Mouse (Mus musculus) kidney, adult 2 months (tissue): ENCODE results near the gene Scap. TPM values are rescaled to one million over a fixed set of nuclear protein-coding genes. Genes with fewer than 3 reads are reported as not detected.

Experiments
- DNase-seq: peaks from one replicate; pipeline ENCODE4 v3.0.0; 2021
- H3K27ac ChIP-seq: fragments of 200-500 bp; 2 replicates; pipeline ENCODE4 v1.5.1; 2012; ENCODE audit warnings: low read depth, low read length, control low read depth, inconsistent platforms; ENCODE audit not compliant: insufficient read depth
- H3K27me3 ChIP-seq: fragments of 200-500 bp; replicated peaks from 2 replicates; pipeline ENCODE4 v1.6.1; 2012; ENCODE audit warnings: mild to moderate bottlenecking, moderate library complexity, low read length, inconsistent platforms; ENCODE audit not compliant: control insufficient read depth, insufficient read depth
- H3K36me3 ChIP-seq: fragments of 200-500 bp; 2 replicates; pipeline ENCODE4 v1.6.1; 2012; ENCODE audit warnings: mild to moderate bottlenecking, moderate library complexity, low read length, inconsistent platforms; ENCODE audit not compliant: control insufficient read depth, insufficient read depth
- H3K4me1 ChIP-seq: fragments of 200-500 bp; 2 replicates; pipeline ENCODE4 v1.6.1; 2011; ENCODE audit warnings: low read length; ENCODE audit not compliant: control insufficient read depth, insufficient read depth
- H3K4me3 ChIP-seq: fragments of 200-500 bp; 2 replicates; pipeline ENCODE4 v1.5.1; 2011; ENCODE audit warnings: mild to moderate bottlenecking, low read depth, low read length, control low read depth; ENCODE audit not compliant: insufficient read depth
- CTCF ChIP-seq: fragments of 200-500 bp; conservative IDR thresholded peaks from 2 replicates; pipeline ENCODE4 v1.5.1; 2011; ENCODE audit warnings: low read depth, mild to moderate bottlenecking, control low read depth, low read length, moderate library complexity, mixed read lengths; ENCODE audit not compliant: insufficient read depth, insufficient read length
- POLR2A ChIP-seq: fragments of 200-500 bp; IDR thresholded peaks from one replicate; pipeline ENCODE4 v1.6.1; 2011; ENCODE audit warnings: low read depth, low read length, control low read depth
- WGBS: fragments of 180-500 bp; shearing (Covaris S2); methylation state at CpG from one replicate; pipeline ENCODE4 v1.1.7; 2018; 5-methylcytosine and 5-hydroxymethylcytosine counted together
- polyA plus RNA-seq: library from polyadenylated mRNA; depleted of rRNA; stranded (reverse); fragments of >200 nt; gene quantifications from 2 replicates; pipeline ENCODE4 v1.2.3, GENCODE M21; 2012; rRNA removed

Gene Scap
- polyA plus RNA-seq, result 44.8 and 45.5 TPM in 2 replicates

DNA sequence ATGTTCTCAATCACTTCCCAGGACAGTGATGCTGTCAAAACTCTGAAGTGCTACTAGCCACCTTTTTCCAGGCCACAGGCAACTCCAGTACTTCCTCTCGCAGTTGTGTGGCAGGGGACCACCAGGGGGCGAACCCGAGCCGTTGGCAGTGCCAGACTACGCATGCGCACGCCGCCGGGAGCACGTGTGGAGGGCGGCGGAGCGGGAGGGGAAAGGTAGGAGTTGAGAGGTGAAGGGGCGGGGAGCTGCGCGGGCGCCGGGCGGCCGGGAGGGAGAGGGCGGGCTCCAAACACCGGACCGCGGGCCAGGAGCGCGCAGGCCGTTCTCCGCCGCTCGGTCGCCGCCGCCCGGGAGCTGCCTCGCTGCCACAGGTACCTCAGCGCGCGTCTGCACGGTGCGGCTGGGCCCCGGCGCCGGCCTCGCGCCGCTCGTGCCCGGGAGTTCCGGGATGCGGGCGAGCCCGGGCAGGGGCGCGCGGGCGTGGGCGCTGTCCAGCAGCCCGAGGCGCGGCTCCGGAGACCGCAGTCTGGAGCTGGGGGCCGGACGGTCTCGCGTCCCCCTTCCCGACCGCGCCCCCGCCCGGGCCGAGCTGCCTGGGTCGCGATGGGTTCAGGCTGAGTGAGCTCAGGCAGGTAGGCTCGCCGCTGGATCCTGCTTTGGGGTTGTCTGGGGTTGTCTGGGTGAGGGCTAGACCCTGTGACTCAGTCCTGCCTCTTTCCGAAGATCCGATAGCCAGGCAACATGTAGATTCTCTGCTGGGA lies at the start of gene Scap:
TSS of gene Scap (plus strand) at position 154 of the 761 bp plus-strand sequence.
- H3K27me3 ChIP-seq, result no peaks in the 10 kb centered on the region
- H3K4me3 ChIP-seq, result peak within 1 kb of the TSS; percentile 88
- peak; percentile 96; the same call in 1 of the 2 replicates for TF ChIP-seq CTCF
- TF ChIP-seq POLR2A, result no peak
- H3K36me3 ChIP-seq, result no peaks in the 10 kb centered on the region
- DNase-seq, result peak; percentile 98
- peak within 1 kb of the TSS; percentile 4 for H3K27ac ChIP-seq
- peaks cover 10% of the 10 kb centered on the region; the same call in 1 of the 2 replicates for H3K4me1 ChIP-seq
- WGBS, result under 1% methylated on average over 71 of the region's 78 CpGs

DNA sequence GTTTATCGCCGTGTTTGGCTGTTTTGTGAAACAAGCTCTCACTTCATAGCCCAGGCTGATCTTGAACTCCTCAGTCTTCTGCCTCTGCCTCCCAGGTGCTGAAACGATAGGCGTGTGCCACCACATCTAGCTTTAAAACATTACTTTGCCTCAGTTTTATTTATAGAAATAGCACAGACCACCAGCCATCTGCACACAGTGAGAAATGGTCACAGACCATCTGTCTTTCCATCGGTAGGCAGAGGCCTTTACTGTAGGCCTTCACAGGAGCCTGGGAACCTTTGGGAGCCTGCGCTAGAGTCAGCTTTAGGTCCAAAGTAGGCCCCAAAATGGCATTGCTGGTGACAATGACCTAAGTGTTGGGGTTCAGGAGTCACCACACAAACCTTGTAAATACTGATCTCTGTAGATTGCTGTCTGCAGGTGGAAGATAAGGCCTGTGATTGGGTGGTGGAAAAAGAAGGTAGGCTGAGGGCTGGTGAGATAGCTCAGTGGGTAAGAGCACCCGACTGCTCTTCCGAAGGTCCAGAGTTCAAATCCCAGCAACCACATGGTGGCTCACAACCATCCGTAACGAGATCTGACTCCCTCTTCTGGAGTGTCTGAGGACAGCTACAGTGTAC lies 48.9 kb upstream of the Scap start:
- Histone ChIP-seq H3K27ac (no peak overlapping the region), H3K4me3 (no peak overlapping the region), H3K4me1 (no peaks in the 10 kb centered on the region), H3K36me3 (no peaks in the 10 kb centered on the region), H3K27me3 (no peaks in the 10 kb centered on the region)
- TF ChIP-seq POLR2A (no peak), CTCF (no peak)
- 94% methylated on average over 10 of the region's 10 CpGs for WGBS
- DNase-seq, result no peak

DNA sequence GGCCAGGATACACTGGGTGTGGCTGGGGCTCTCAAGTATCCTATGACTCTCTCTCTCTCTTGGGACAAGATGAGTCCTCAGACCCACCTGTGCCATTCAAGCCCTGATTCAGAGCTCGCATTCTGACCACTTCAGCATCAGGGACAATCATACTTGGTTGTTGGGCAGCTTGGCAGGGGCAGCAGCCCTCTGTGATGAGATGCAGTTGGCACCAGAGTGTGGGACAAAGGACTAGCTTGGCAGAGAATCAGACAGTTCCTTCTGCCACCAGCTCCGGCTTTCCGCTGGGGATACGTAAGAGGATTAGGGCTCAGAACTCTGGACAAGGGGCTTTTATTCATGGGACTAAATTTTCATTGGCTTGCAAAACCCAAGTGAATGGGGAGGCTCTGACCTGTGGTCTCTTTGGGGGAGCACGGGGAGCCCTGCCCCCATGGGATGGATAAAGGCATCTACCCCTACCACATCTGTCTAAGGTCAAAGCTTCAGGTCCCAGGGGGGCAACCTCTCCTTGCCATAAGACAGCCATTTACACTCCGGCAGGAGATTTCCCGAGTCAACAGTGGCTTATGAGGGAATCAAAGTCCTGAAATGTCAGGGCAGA lies 45.7 kb upstream of the Scap start:
- no peak overlapping the region for H3K27ac ChIP-seq
- WGBS, result 80% methylated on average over 7 of the region's 7 CpGs
- no peaks in the 10 kb centered on the region for H3K36me3 ChIP-seq
- no peaks in the 10 kb centered on the region for H3K27me3 ChIP-seq
- TF ChIP-seq POLR2A, result no peak
- no peak for TF ChIP-seq CTCF
- H3K4me3 ChIP-seq, result no peak overlapping the region
- DNase-seq, result no peak
- no peaks in the 10 kb centered on the region for H3K4me1 ChIP-seq

DNA sequence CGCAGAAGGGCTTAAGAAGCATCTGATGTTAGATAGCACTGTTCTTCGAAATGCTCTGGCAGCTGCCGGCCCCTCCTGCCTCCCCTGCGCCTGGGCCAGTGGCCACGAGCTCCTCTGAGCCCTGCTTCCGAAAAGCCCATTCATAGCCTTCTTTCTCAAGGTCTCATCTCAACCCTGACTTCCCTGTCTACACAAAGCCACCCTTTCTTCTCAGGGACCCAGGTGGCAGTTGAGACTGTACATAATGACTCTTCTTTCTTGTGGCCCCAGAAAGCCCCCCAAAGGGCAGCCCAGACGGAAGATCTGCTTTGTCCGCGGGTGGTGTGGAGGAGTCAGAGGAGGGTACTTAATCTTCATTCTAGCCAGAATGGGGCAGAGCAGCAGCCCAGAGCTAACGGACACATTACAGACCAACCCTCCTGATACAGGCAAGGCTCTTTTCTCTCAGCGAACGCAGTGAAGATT lies 39.8 kb upstream of the Scap start:
- Histone ChIP-seq H3K36me3 (no peaks in the 10 kb centered on the region), H3K27ac (no peak overlapping the region), H3K4me3 (no peak overlapping the region), H3K4me1 (no peaks in the 10 kb centered on the region; the same call in 1 of the 2 replicates), H3K27me3 (no peaks in the 10 kb centered on the region)
- 66% methylated on average over 12 of the region's 12 CpGs for WGBS
- no peak for DNase-seq
- TF ChIP-seq POLR2A, result no peak
- no peak for TF ChIP-seq CTCF

DNA sequence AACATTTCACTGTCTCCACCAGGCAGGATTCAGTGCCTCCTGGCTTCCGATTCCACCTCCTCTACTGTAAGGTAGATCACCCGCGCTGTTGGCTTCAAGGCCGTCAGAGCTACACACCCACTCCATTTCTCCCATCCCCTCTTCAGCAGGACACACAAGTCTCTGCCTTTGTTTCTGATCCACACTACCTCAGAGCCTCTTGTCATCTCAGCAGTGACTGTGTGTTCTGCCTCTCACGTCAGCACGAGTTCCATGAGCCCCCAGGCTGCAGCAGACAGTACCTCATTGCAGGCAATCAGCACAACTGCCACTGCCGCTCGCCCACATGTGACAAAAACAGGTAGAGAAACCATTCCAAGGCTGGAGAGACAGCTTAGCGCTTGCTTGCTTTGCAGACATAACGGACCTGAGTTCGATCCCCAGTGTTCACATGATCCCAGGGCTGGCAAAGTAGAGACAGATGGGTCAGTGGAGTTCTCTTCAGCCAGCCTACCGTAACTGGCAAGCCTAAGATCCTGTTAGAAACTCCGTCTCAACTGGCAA lies 39.1 kb upstream of the Scap start:
- H3K4me1 ChIP-seq, result no peaks in the 10 kb centered on the region; the same call in 1 of the 2 replicates
- TF ChIP-seq POLR2A (no peak), CTCF (no peak)
- no peak for DNase-seq
- no peak overlapping the region for H3K27ac ChIP-seq
- H3K4me3 ChIP-seq, result no peak overlapping the region
- H3K36me3 ChIP-seq, result no peaks in the 10 kb centered on the region
- WGBS, result 82% methylated on average over 13 of the region's 13 CpGs
- no peaks in the 10 kb centered on the region for H3K27me3 ChIP-seq

DNA sequence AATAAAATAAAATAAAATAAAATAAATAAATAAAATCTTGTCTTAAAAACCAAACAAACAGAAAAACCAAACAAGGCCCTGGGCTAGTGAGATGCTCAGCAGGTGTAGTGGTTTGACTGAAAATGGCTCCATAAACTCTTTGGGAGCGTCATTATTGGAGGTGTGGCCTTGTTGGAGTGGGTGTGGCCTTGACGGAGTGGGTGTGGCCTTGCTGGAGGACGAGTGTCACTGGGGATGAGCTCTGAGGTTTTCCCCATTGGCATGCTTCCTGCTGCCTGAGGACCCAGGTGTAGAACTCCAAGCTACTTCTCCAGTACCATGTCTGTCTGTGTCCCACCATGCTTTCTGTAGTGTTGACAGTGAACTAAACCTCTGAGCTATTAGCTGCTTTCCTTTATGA lies 38.3 kb upstream of the Scap start:
- no peaks in the 10 kb centered on the region for H3K27me3 ChIP-seq
- H3K4me1 ChIP-seq, result no peaks in the 10 kb centered on the region; the same call in 1 of the 2 replicates
- no peak for DNase-seq
- no peak overlapping the region for H3K4me3 ChIP-seq
- TF ChIP-seq POLR2A, result no peak
- no peak for TF ChIP-seq CTCF
- H3K36me3 ChIP-seq, result no peaks in the 10 kb centered on the region
- H3K27ac ChIP-seq, result no peak overlapping the region
- 40% methylated on average over 3 of the region's 3 CpGs for WGBS
